Mouse (Mus musculus): Measurements from ENCODE around the gene Dlat.
A peak's percentile ranks its signal among the peaks of the same experiment; 100 is the strongest.

DNA sequence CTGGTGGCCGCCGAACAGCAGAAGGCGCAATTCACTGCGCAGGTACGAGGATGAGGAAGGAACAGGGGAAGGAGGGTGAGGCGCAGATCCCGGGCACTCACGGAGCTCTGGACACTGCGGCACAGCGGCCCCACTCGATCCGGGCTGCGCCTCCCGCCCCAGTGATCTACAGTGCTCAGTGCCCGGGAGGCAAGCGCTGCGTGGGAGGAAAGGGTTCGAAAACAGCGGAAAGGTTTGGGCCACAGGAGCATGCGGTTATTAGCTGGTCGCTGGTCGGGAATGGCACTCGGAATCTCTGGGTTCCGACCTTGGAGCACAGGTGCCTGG is 55.6 kb downstream of the Dlat start:
- TF ChIP-seq MYOD1 (IDR thresholded peaks at IDR 0.05; ENCODE audit: control insufficient read depth in 1 of 3, insufficient read length in 2 of 3, low read depth in 2 of 3) = no peak
- no peak for TF ChIP-seq USF1 (IDR thresholded peaks at IDR 0.05; ENCODE audit: low read depth)
- TF ChIP-seq POLR2A (IDR thresholded peaks at IDR 0.05; ENCODE audit: insufficient read length, low read depth) = no peak
- TF ChIP-seq TCF12 (IDR thresholded peaks at IDR 0.05; ENCODE audit: insufficient read depth, poor library complexity, severe bottlenecking) = no peak
- no peak for TF ChIP-seq E2F4 (IDR thresholded peaks at IDR 0.05; ENCODE audit: insufficient read depth)
- TF ChIP-seq MAX (IDR thresholded peaks at IDR 0.05; ENCODE audit: low read depth) = no peak
- TF ChIP-seq MYOG (IDR thresholded peaks at IDR 0.05; ENCODE audit: control insufficient read depth in 1 of 3, insufficient read depth in 1 of 3, insufficient read length in 2 of 3, low read depth in 2 of 3) = peak in 2 of 3 experiments; percentile 1 to 2
- TF ChIP-seq POLR2AphosphoS2 (IDR thresholded peaks at IDR 0.05; ENCODE audit: insufficient read length, low read depth) = no peak
- no peak for TF ChIP-seq CEBPB (IDR thresholded peaks at IDR 0.05; ENCODE audit: insufficient read depth, poor library complexity, severe bottlenecking)
